Mouse (Mus musculus): ENCODE measurements around the gene Rxrb.

DNA sequence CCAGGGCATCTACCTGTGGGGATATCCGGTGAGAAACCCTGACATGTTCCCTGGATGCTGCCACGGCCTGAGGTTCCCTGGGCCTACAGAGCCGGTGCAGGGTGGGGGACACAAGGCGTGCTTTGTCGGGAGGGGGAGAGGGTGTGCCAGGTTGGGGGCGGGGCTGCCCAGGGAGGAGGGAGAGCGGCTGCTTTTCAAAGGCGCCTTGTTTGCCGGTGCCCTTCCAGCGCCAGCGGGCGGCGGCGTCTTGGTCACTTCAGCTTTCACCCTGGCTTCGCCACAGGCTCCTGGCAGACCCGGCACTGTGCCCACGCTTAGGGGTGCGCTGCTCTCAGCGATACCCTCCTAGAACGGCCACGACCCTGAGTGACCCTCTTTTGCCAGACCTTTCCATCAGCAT, 6.8 kb downstream of the Rxrb start:
- TF ChIP-seq POLR2A (IDR thresholded peaks at IDR 0.05; ENCODE audit: control insufficient read depth, extremely low read depth, insufficient read depth, low read length, poor library complexity) = no peak
- no peak for TF ChIP-seq CTCF (IDR thresholded peaks at IDR 0.05; ENCODE audit: borderline replicate concordance, control insufficient read depth, extremely low read depth, insufficient read depth, low read length, poor library complexity)

All from thymus, adult 2 months (tissue).